ENCODE assay signal across 8 mouse cellular contexts in genomic region chr14:8314536-8314935, GRCm38 (mm10). TPM values are rescaled to one million over a fixed set of nuclear protein-coding genes. Genes with fewer than 3 reads are reported as not detected.
DNase-seq lines count a peak whose midpoint lies in the region; ATAC-seq lines count a peak whose summit lies in the region.

No protein-coding gene starts in this region.

- peaks cover 11% of the 10 kb centered on the region for H3K4me1 ChIP-seq in limb, embryonic 11.5 days (ENCODE audit: control insufficient read depth, insufficient read depth, low read length)
- H3K4me1 ChIP-seq in limb, embryonic 10.5 days = peaks cover 42% of the 10 kb centered on the region

- no peaks in the 10 kb centered on the region for H3K9me3 ChIP-seq in limb, embryonic 11.5 days (ENCODE audit: control insufficient read depth, low read length)
- H3K9me3 ChIP-seq in limb, embryonic 10.5 days (replicated peaks) = no peaks in the 10 kb centered on the region

- H3K4me3 ChIP-seq in limb, embryonic 11.5 days (ENCODE audit: low read depth, low read length) = no peak overlapping the region
- no peak overlapping the region for H3K4me3 ChIP-seq in limb, embryonic 10.5 days

- H3K4me2 ChIP-seq in limb, embryonic 11.5 days (ENCODE audit: low read depth, severe bottlenecking) = no peak overlapping the region

- ATAC-seq in limb, embryonic 11.5 days (ENCODE audit: insufficient number of reproducible peaks, low FRiP score, low TSS enrichment, low read depth) = no peak

- DNase-seq in adrenal gland, postnatal 10 days = peak; percentile 43
- no peak for DNase-seq in adrenal gland, adult 8-10 months
- DNase-seq in limb, embryonic 11.5 days (ENCODE audit: low spot score) = peak; percentile 51
- DNase-seq in limb, embryonic 10.5 days (ENCODE audit: low spot score) = no peak
- DNase-seq in c-Kit-positive CD71-negative TER-119-negative erythroid progenitor cells, embryonic 14.5 days (ENCODE audit: low read depth) = peak; percentile 4
- DNase-seq in splenic B cell, adult 2 months (ENCODE audit: low read depth, low spot score) = peak; percentile 46
- no peak for DNase-seq in right cerebral cortex, postnatal 25 days
- DNase-seq in gastrocnemius, adult 8-10 months (ENCODE audit: low spot score in 2 of 2) = no peak

- no peak overlapping the region for H3K27ac ChIP-seq in limb, embryonic 11.5 days (replicated peaks; ENCODE audit: low read depth, low read length)
- no peak overlapping the region for H3K27ac ChIP-seq in limb, embryonic 10.5 days

- H3K9ac ChIP-seq in limb, embryonic 11.5 days (ENCODE audit: low read length) = no peak overlapping the region

- peaks cover 18% of the 10 kb centered on the region for H3K27me3 ChIP-seq in limb, embryonic 11.5 days (ENCODE audit: control insufficient read depth, insufficient read depth, low read length)
- H3K27me3 ChIP-seq in limb, embryonic 10.5 days (ENCODE audit: low read depth, poor library complexity, severe bottlenecking) = peaks cover 65% of the 10 kb centered on the region
- H3K27me3 ChIP-seq in splenic B cell, adult 2 months (ENCODE audit: control insufficient read depth, insufficient read depth, low read length, poor library complexity, severe bottlenecking) = no peaks in the 10 kb centered on the region

- no peaks in the 10 kb centered on the region for H3K36me3 ChIP-seq in limb, embryonic 11.5 days (ENCODE audit: control insufficient read depth, insufficient read depth, low read length)
- H3K36me3 ChIP-seq in limb, embryonic 10.5 days = no peaks in the 10 kb centered on the region
- no peaks in the 10 kb centered on the region for H3K36me3 ChIP-seq in splenic B cell, adult 2 months (ENCODE audit: control insufficient read depth, insufficient read depth, low read length, poor library complexity, severe bottlenecking)

- 22% methylated on average over 3 of the region's 3 CpGs for WGBS in limb, embryonic 11.5 days
- WGBS in limb, embryonic 10.5 days = 18% methylated on average over 3 of the region's 3 CpGs

RNA-seq across cellular contexts. Expression of gene Fam107a, which starts 3.3 kb away (rescaled TPM):
- 1 to 10 TPM; 2.0 to 5.2 TPM for total RNA-seq in adrenal gland, postnatal 10 days (2021)
- total RNA-seq in adrenal gland, adult 8-10 months (2022) = 1 to 10 TPM; 3.7 to 6.7 (median 5.6) TPM
- polyA plus RNA-seq in limb, embryonic 11.5 days (2014; fragmentation: Nextera tagmentation; extraction: Ambion mirVana) = 0.32 and 0.55 TPM in 2 replicates
- polyA plus RNA-seq in limb, embryonic 10.5 days (2016; fragmentation: Nextera tagmentation; extraction: Ambion mirVana) = 0.33 and 0.96 TPM in 2 replicates
- 1 to 10 TPM; 1.3 to 2.8 (median 2.4) TPM for total RNA-seq in gastrocnemius, adult 8-10 months (2022)

RNA-seq across cellular contexts. Expression of gene Acox2, which starts 55.4 kb away (rescaled TPM):
- 10 to 100 TPM; 16.0 to 37.1 TPM for total RNA-seq in adrenal gland, postnatal 10 days (2021)
- under 1 TPM in 3 of 4 experiments, not detected in 1; 0.21 to 0.46 (median 0.26) TPM for total RNA-seq in adrenal gland, adult 8-10 months (2022)
- 0.33 TPM in 1 of 2 replicates, not detected in the other for polyA plus RNA-seq in limb, embryonic 11.5 days (2014; fragmentation: Nextera tagmentation; extraction: Ambion mirVana)
- polyA plus RNA-seq in limb, embryonic 10.5 days (2016; fragmentation: Nextera tagmentation; extraction: Ambion mirVana) = 0.11 TPM in 1 of 2 replicates, not detected in the other
- under 1 TPM in 2 of 4 experiments, not detected in 2; 0.56 to 0.99 TPM for total RNA-seq in gastrocnemius, adult 8-10 months (2022)

Comparison
In these comparisons a context has a peak if more than half of its experiments do, and no peak if none do; other contexts are left out.
1. DNase-seq: peak in adrenal gland, postnatal 10 days (single experiment), limb, embryonic 11.5 days (single experiment), c-Kit-positive CD71-negative TER-119-negative erythroid progenitor cells, embryonic 14.5 days (single experiment) and splenic B cell, adult 2 months (single experiment); none in adrenal gland, adult 8-10 months (single experiment), limb, embryonic 10.5 days (single experiment), right cerebral cortex, postnatal 25 days (single experiment) and gastrocnemius, adult 8-10 months (0 of 2).
2. RNA of gene Acox2, which starts 55.4 kb away (total RNA-seq): 16.0 to 37.1 TPM in adrenal gland, postnatal 10 days; 0.56 to 0.99 TPM in gastrocnemius, adult 8-10 months and 0.21 to 0.46 TPM in adrenal gland, adult 8-10 months; every median in the first group is over 4 times any median in the second.